Mouse (Mus musculus): ENCODE data around the gene Ccdc88a. TPM values are rescaled to one million over a fixed set of nuclear protein-coding genes. Genes with fewer than 3 reads are reported as not detected.
"Not testable (repeated sequence)": the region's sequence is repeated elsewhere in the genome, so short reads cannot be mapped to it uniquely, and the experiment has no call there.

The Ccdc88a gene
- total RNA-seq, 2 experiments from 2014 or later = 7.7 to 10.3 TPM

- DNase-seq = no peak
- intact Hi-C loops (cut with DNase I) = no loop called here
Observed at GRCm38 (mm10) chr11:29431011-29431410, 57.6 kb downstream of the Ccdc88a start.

- intact Hi-C loops (cut with DNase I) = no loop called here
- no peak for DNase-seq
Observed at GRCm38 (mm10) chr11:29448741-29449140, 75.3 kb downstream of the Ccdc88a start.

GRCm38 (mm10) chr11:29474676-29475075, 101.2 kb downstream of the Ccdc88a start:
- intact Hi-C loops (cut with DNase I) = loop anchor here (5.0 kb wide), 1 partner anchor 207 kb away; no protein-coding TSS in a partner anchor

GRCm38 (mm10) chr11:29493135-29493534, 119.7 kb downstream of the Ccdc88a start:
- DNase-seq = no peak
- intact Hi-C loops (cut with DNase I) = no loop called here

More at GRCm38 (mm10) chr11:29474676-29475075, 101.2 kb downstream of the Ccdc88a start:
- DNase-seq = no peak

- intact Hi-C loops (cut with DNase I) = no loop called here
- no peak for DNase-seq
Observed at GRCm38 (mm10) chr11:29496962-29497361, 123.5 kb downstream of the Ccdc88a start.

GRCm38 (mm10) chr11:29503948-29504893, 130.8 kb downstream of the Ccdc88a start:
- intact Hi-C loops (cut with DNase I) = no loop called here
- DNase-seq = no peak

- intact Hi-C loops (cut with DNase I) = no loop called here
- DNase-seq = no peak
Observed at GRCm38 (mm10) chr11:29504899-29505625, 131.6 kb downstream of the Ccdc88a start.

- no peak for DNase-seq
Observed at GRCm38 (mm10) chr11:29509421-29509820, 136.0 kb downstream of the Ccdc88a start.

GRCm38 (mm10) chr11:29512818-29513535, 139.5 kb downstream of the Ccdc88a start:
- intact Hi-C loops (cut with DNase I) = no loop called here
- no peak for DNase-seq

More at GRCm38 (mm10) chr11:29509421-29509820, 136.0 kb downstream of the Ccdc88a start:
- intact Hi-C loops (cut with DNase I) = no loop called here

- no peak for DNase-seq
- intact Hi-C loops (cut with DNase I) = no loop called here
Observed at GRCm38 (mm10) chr11:29514325-29514681, 140.8 kb downstream of the Ccdc88a start.

- DNase-seq = peak; percentile 87 to 88
- intact Hi-C loops (cut with DNase I) = no loop called here
Observed at GRCm38 (mm10) chr11:29514682-29515412, 141.4 kb downstream of the Ccdc88a start, which contains the start of gene Prorsd1. Gene Prorsd1, minus strand, starts transcription at chr11:29515033.

GRCm38 (mm10) chr11:29525988-29526794, 152.7 kb downstream of the Ccdc88a start, which contains the start of gene Mtif2:
Gene Mtif2, plus strand, starts transcription at chr11:29526408.
- DNase-seq = peak; percentile 74 to 81
- intact Hi-C loops (cut with DNase I) = loop anchor here (1.0 to 5.0 kb wide), 2 partner anchors 21 to 154 kb away; partner anchors contain the start of genes Ccdc88a and Clhc1

GRCm38 (mm10) chr11:29538201-29538600, 164.7 kb downstream of the Ccdc88a start:
- no peak for DNase-seq
- intact Hi-C loops (cut with DNase I) = no loop called here

GRCm38 (mm10) chr11:29544225-29544945, 170.9 kb downstream of the Ccdc88a start:
- no peak for DNase-seq

GRCm38 (mm10) chr11:29545150-29545752, 171.8 kb downstream of the Ccdc88a start:
- intact Hi-C loops (cut with DNase I); DNase-seq: not testable (repeated sequence)

More at GRCm38 (mm10) chr11:29544225-29544945, 170.9 kb downstream of the Ccdc88a start:
- intact Hi-C loops (cut with DNase I) = loop anchor here (1.0 kb wide), 1 partner anchor 17 kb away; no protein-coding TSS in a partner anchor

- DNase-seq = not testable (repeated sequence)
- intact Hi-C loops (cut with DNase I) = loop anchor here (2.0 kb wide), 1 partner anchor 147 kb away; the partner anchor contains the start of gene Rtn4
Observed at GRCm38 (mm10) chr11:29546297-29546696, 172.8 kb downstream of the Ccdc88a start.

- intact Hi-C loops (cut with DNase I) = loop anchor here (1.0 to 2.0 kb wide), 2 partner anchors 20 to 146 kb away; partner anchors contain the start of genes Mtif2 and Rtn4
- no peak for DNase-seq
Observed at GRCm38 (mm10) chr11:29546762-29547161, 173.3 kb downstream of the Ccdc88a start.
